Mouse (Mus musculus): ENCODE results near the gene Lap3. TPM values are rescaled to one million over a fixed set of nuclear protein-coding genes. Genes with fewer than 3 reads are reported as not detected.
A peak's percentile ranks its signal among the peaks of the same experiment; 100 is the strongest.

Lap3 gene
- polyA plus RNA-seq, 1 experiment from 2014 or later, result 35.4 TPM

DNA sequence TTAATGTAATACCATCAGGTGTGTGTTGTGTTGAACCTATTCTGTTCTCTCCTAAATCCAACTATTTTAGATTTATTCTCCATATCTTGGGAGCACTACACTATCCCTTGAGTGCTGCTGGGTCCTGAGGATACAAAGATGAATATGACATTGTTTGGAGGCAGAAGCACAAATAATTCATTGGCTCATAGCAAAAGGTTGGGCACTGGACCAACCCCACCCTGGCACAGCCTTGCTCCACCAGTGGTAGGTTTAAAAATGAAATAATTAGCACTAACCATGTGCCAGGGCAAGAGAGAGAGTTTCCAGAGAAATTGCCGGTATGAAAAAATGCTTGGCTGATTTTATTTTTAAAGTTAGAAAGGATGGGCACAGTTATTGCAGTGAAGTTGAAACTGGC lies 19.7 kb upstream of the Lap3 start:
- no peak overlapping the region for H3K9ac ChIP-seq (replicated peaks; ENCODE audit: low read depth, low read length)
- peaks cover 12% of the 10 kb centered on the region for H3K4me1 ChIP-seq (replicated peaks; ENCODE audit: control insufficient read depth, insufficient read depth, low read length)
- H3K27ac ChIP-seq (ENCODE audit: low read length), result no peak overlapping the region
- H3K9me3 ChIP-seq (ENCODE audit: control insufficient read depth, low read length), result no peaks in the 10 kb centered on the region
- H3K4me2 ChIP-seq (ENCODE audit: low read length), result no peak overlapping the region
- no peaks in the 10 kb centered on the region for H3K27me3 ChIP-seq (replicated peaks; ENCODE audit: control insufficient read depth, insufficient read depth, low read length)
- no peaks in the 10 kb centered on the region for H3K36me3 ChIP-seq (ENCODE audit: control insufficient read depth, insufficient read depth)
- H3K4me3 ChIP-seq (replicated peaks; ENCODE audit: low read length), result no peak overlapping the region
- 51% methylated on average over 1 of the region's 1 CpGs for WGBS
- ATAC-seq, result peak; percentile 32; the same call in 1 of the 2 replicates

DNA sequence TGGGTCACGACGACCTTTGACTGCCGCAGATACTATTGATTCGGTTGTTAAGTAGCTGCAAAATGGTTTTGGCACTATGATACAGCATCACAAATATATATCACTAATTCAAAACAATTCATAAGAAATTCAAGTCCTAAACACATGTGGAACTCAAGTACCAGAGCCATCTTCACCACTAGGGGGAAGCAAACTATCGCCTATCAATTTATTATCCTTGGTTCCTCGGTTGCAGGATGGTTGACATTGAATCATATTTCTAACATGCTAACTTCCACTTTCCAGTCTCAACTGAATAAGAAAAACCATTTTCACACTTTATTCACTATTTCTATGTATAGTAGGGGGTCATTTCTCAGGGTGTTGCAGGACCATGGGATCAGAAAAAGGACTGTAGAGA lies 19.0 kb upstream of the Lap3 start:
- H3K4me2 ChIP-seq (ENCODE audit: low read length), result no peak overlapping the region
- H3K4me3 ChIP-seq (replicated peaks; ENCODE audit: low read length), result no peak overlapping the region
- no peak overlapping the region for H3K9ac ChIP-seq (replicated peaks; ENCODE audit: low read depth, low read length)
- H3K9me3 ChIP-seq (ENCODE audit: control insufficient read depth, low read length), result no peaks in the 10 kb centered on the region
- peak; percentile 61 for ATAC-seq
- no peaks in the 10 kb centered on the region for H3K36me3 ChIP-seq (ENCODE audit: control insufficient read depth, insufficient read depth)
- no peak overlapping the region for H3K27ac ChIP-seq (ENCODE audit: low read length)
- WGBS, result 28% methylated on average over 6 of the region's 6 CpGs
- peaks cover 12% of the 10 kb centered on the region for H3K4me1 ChIP-seq (replicated peaks; ENCODE audit: control insufficient read depth, insufficient read depth, low read length)
- H3K27me3 ChIP-seq (replicated peaks; ENCODE audit: control insufficient read depth, insufficient read depth, low read length), result no peaks in the 10 kb centered on the region

DNA sequence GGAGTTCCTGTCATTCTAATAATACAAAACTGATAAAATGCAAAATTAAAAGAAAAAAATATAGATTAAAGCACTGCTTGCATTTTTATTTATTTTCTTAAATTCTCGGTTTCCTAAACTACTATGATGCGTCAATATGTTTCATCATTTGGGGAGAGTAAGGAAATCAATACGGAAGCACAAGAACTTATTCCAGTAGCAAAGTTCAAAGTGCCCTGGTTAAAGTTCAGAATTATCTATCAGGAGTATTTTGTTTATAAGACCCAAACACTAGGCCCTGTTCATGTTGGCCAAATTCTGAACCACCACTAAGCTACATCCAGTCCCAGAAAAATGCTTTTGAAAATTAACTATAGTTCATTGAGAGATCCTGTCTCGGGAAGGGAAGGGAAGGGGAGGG lies 18.4 kb upstream of the Lap3 start:
- Histone ChIP-seq H3K4me1 (replicated peaks; ENCODE audit: control insufficient read depth, insufficient read depth, low read length) (peaks cover 12% of the 10 kb centered on the region), H3K27ac (ENCODE audit: low read length) (no peak overlapping the region), H3K4me2 (ENCODE audit: low read length) (no peak overlapping the region), H3K9me3 (ENCODE audit: control insufficient read depth, low read length) (no peaks in the 10 kb centered on the region), H3K4me3 (replicated peaks; ENCODE audit: low read length) (no peak overlapping the region), H3K9ac (replicated peaks; ENCODE audit: low read depth, low read length) (no peak overlapping the region), H3K36me3 (ENCODE audit: control insufficient read depth, insufficient read depth) (no peaks in the 10 kb centered on the region), H3K27me3 (replicated peaks; ENCODE audit: control insufficient read depth, insufficient read depth, low read length) (no peaks in the 10 kb centered on the region)
- ATAC-seq, result no peak
- WGBS, result 64% methylated on average over 4 of the region's 4 CpGs

DNA sequence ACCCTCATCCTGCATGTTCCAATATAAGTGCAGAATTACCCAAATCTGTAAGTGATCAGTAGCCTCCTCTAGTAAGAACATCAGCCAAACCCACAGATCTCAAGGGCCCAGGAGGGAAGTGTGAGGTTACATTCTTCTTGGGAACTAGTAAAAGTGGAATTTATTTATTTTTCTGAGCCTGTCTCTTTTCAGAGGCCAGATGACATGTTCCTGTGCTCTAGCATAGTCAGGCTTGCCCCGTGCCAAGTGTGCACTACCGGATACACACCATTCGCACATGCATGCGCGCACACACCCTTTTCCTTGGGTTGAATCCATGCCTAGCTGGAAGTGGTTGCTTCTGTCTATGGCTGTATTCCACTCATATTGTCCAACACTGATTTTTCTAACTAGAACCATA lies 17.4 kb upstream of the Lap3 start:
- Histone ChIP-seq H3K4me2 (ENCODE audit: low read length) (no peak overlapping the region), H3K27me3 (replicated peaks; ENCODE audit: control insufficient read depth, insufficient read depth, low read length) (no peaks in the 10 kb centered on the region), H3K4me3 (replicated peaks; ENCODE audit: low read length) (no peak overlapping the region), H3K9ac (replicated peaks; ENCODE audit: low read depth, low read length) (no peak overlapping the region), H3K9me3 (ENCODE audit: control insufficient read depth, low read length) (no peaks in the 10 kb centered on the region), H3K27ac (ENCODE audit: low read length) (no peak overlapping the region), H3K36me3 (ENCODE audit: control insufficient read depth, insufficient read depth) (no peaks in the 10 kb centered on the region), H3K4me1 (replicated peaks; ENCODE audit: control insufficient read depth, insufficient read depth, low read length) (peaks cover 12% of the 10 kb centered on the region)
- no peak for ATAC-seq
- WGBS, result 73% methylated on average over 5 of the region's 5 CpGs

DNA sequence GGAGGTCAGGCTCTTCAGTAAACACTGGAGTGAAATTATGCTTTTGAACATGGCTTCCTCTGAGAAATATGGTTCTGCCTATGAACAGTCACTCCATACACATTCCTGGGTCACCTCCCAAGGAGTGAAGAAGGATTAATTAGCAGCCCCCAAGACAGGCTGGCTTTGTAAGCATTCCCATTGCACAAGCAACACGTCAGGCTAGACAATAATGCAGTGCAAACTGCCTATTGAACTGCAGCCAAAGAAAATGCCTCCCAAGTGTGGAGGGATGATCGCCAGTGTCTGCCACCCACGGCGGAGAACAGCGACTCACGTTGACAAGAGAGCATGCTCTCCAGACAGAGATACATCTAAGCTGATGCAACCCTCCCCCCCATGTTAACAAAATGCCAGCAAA lies 16.9 kb upstream of the Lap3 start:
- no peak overlapping the region for H3K4me3 ChIP-seq (replicated peaks; ENCODE audit: low read length)
- H3K9ac ChIP-seq (replicated peaks; ENCODE audit: low read depth, low read length), result no peak overlapping the region
- ATAC-seq, result peak; percentile 65
- 10% methylated on average over 6 of the region's 6 CpGs for WGBS
- no peaks in the 10 kb centered on the region for H3K36me3 ChIP-seq (ENCODE audit: control insufficient read depth, insufficient read depth)
- no peaks in the 10 kb centered on the region for H3K9me3 ChIP-seq (ENCODE audit: control insufficient read depth, low read length)
- H3K27me3 ChIP-seq (replicated peaks; ENCODE audit: control insufficient read depth, insufficient read depth, low read length), result no peaks in the 10 kb centered on the region
- H3K4me2 ChIP-seq (ENCODE audit: low read length), result 0 out of 2 replicates have a peak overlapping the region, but pooled peaks have one; percentile 14
- H3K27ac ChIP-seq (ENCODE audit: low read length), result no peak overlapping the region
- H3K4me1 ChIP-seq (replicated peaks; ENCODE audit: control insufficient read depth, insufficient read depth, low read length), result peaks cover 12% of the 10 kb centered on the region

DNA sequence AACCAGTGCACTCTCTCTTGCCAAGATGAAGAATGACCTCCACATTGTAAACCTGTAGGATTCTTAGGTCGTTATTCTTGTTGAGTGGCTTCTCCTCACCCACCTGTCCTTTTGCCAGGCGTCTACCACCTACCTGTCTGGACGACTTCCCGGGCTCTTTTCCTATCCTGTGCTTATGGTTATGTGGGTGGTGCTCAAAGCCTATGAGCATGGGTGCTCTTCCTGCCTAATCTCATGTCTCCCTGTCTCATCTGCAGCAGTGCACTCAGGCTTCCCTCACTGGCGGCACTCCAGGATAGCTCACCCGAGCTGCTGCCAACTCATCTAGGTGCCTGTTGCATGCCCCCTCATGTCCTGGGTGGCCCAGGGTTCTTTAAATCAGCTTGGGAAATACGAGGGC lies 15.6 kb upstream of the Lap3 start:
- no peaks in the 10 kb centered on the region for H3K9me3 ChIP-seq (ENCODE audit: control insufficient read depth, low read length)
- H3K4me2 ChIP-seq (ENCODE audit: low read length), result no peak overlapping the region
- no peak overlapping the region for H3K9ac ChIP-seq (replicated peaks; ENCODE audit: low read depth, low read length)
- peaks cover 12% of the 10 kb centered on the region for H3K4me1 ChIP-seq (replicated peaks; ENCODE audit: control insufficient read depth, insufficient read depth, low read length)
- no peak overlapping the region for H3K4me3 ChIP-seq (replicated peaks; ENCODE audit: low read length)
- H3K27me3 ChIP-seq (replicated peaks; ENCODE audit: control insufficient read depth, insufficient read depth, low read length), result no peaks in the 10 kb centered on the region
- no peaks in the 10 kb centered on the region for H3K36me3 ChIP-seq (ENCODE audit: control insufficient read depth, insufficient read depth)
- 77% methylated on average over 7 of the region's 7 CpGs for WGBS
- no peak for ATAC-seq
- H3K27ac ChIP-seq (ENCODE audit: low read length), result no peak overlapping the region

DNA sequence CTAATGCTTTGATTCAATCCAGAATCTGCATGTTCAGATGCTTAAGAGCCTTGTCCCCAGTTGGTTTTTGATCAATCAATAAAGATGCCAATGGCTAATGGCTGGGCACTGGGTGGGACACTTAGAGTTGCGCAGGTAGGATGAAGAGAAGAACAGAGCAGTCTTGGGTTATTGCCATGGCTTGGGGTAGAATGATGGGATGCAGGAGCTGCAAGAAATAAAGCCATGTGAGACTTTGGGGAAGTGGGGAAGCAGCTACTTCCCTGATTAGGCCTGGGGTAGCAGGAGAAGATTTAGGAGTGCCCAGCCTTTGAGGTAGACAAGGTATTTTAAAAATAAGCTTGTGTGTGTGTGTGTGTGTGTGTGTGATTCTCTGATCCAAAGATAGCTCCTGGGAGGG lies 13.1 kb upstream of the Lap3 start:
- no peaks in the 10 kb centered on the region for H3K27me3 ChIP-seq (replicated peaks; ENCODE audit: control insufficient read depth, insufficient read depth, low read length)
- H3K4me2 ChIP-seq (ENCODE audit: low read length), result no peak overlapping the region
- H3K4me3 ChIP-seq (replicated peaks; ENCODE audit: low read length), result no peak overlapping the region
- H3K9me3 ChIP-seq (ENCODE audit: control insufficient read depth, low read length), result no peaks in the 10 kb centered on the region
- WGBS, result 93% methylated on average over 1 of the region's 1 CpGs
- ATAC-seq, result no peak
- H3K27ac ChIP-seq (ENCODE audit: low read length), result no peak overlapping the region
- peaks cover 4% of the 10 kb centered on the region for H3K4me1 ChIP-seq (replicated peaks; ENCODE audit: control insufficient read depth, insufficient read depth, low read length)
- no peak overlapping the region for H3K9ac ChIP-seq (replicated peaks; ENCODE audit: low read depth, low read length)
- H3K36me3 ChIP-seq (ENCODE audit: control insufficient read depth, insufficient read depth), result no peaks in the 10 kb centered on the region

DNA sequence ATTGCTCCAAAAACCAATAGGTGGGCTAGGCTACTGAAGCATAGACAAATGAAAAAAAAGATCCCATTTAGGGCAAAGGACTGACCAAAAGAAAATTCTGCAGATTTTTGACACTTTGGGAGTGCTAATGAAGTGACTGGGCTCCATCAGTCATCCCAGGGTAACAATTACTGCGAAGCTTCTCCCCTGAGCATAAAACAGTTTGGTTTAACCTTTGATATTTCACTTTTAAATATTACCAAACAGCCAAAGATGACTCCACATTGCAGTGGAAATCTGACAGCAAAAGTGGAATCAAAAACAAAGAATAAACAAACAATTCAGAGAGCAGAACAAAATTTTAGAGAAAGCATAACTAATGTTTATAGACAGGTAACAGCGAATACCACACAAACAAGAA lies 12.0 kb upstream of the Lap3 start:
- no peak overlapping the region for H3K4me2 ChIP-seq (ENCODE audit: low read length)
- H3K9ac ChIP-seq (replicated peaks; ENCODE audit: low read depth, low read length), result no peak overlapping the region
- H3K27ac ChIP-seq (ENCODE audit: low read length), result no peak overlapping the region
- no peaks in the 10 kb centered on the region for H3K36me3 ChIP-seq (ENCODE audit: control insufficient read depth, insufficient read depth)
- peaks cover 3% of the 10 kb centered on the region for H3K4me1 ChIP-seq (replicated peaks; ENCODE audit: control insufficient read depth, insufficient read depth, low read length)
- H3K9me3 ChIP-seq (ENCODE audit: control insufficient read depth, low read length), result no peaks in the 10 kb centered on the region
- H3K27me3 ChIP-seq (replicated peaks; ENCODE audit: control insufficient read depth, insufficient read depth, low read length), result no peaks in the 10 kb centered on the region
- WGBS, result 94% methylated on average over 2 of the region's 2 CpGs
- H3K4me3 ChIP-seq (replicated peaks; ENCODE audit: low read length), result no peak overlapping the region
- ATAC-seq, result no peak

DNA sequence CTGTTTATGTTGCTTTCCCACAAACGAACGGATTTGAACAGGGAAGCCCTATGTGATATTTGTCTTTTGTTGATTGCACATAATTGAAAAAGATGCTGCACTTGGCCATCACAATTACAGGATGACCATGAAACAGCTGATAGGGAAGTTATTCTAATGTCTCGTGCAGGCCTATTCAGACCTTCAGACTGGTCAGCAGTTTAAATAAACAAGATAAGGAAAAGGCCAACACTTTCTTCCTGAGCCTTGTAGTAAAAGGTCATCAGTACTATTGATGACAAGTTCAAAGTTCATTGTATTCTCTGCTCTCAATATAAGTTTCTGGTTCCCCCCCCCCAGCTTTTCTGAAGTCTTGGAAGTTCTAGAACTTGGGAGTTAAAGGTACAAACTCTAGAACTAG lies 10.6 kb upstream of the Lap3 start:
- no peak for ATAC-seq
- 87% methylated on average over 3 of the region's 3 CpGs for WGBS
- no peak overlapping the region for H3K27ac ChIP-seq (ENCODE audit: low read length)
- H3K27me3 ChIP-seq (replicated peaks; ENCODE audit: control insufficient read depth, insufficient read depth, low read length), result no peaks in the 10 kb centered on the region
- no peak overlapping the region for H3K4me2 ChIP-seq (ENCODE audit: low read length)
- H3K4me1 ChIP-seq (replicated peaks; ENCODE audit: control insufficient read depth, insufficient read depth, low read length), result no peaks in the 10 kb centered on the region
- H3K9ac ChIP-seq (replicated peaks; ENCODE audit: low read depth, low read length), result no peak overlapping the region
- no peak overlapping the region for H3K4me3 ChIP-seq (replicated peaks; ENCODE audit: low read length)
- H3K36me3 ChIP-seq (ENCODE audit: control insufficient read depth, insufficient read depth), result no peaks in the 10 kb centered on the region
- H3K9me3 ChIP-seq (ENCODE audit: control insufficient read depth, low read length), result no peaks in the 10 kb centered on the region

DNA sequence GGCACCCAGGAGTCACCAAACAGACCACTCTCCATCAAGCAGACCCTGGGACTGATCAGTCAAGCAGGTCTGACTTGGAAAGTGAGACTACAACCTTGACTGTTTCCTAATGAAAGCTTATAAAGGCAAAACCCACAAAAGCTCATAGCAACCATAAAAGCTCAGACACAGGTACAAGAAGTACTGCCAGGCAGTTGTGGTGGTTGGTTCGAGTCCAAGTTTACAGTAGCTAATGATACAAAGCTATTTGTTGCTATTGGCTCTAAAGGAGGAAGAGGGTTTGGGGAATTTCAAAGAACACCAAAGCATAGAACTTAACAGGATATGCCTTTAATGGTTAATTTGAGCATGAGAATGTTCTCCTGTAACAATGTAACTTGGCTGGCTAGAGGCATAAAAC lies 9.5 kb upstream of the Lap3 start:
- Histone ChIP-seq H3K9me3 (ENCODE audit: control insufficient read depth, low read length) (no peaks in the 10 kb centered on the region), H3K27me3 (replicated peaks; ENCODE audit: control insufficient read depth, insufficient read depth, low read length) (no peaks in the 10 kb centered on the region), H3K36me3 (ENCODE audit: control insufficient read depth, insufficient read depth) (no peaks in the 10 kb centered on the region), H3K4me1 (replicated peaks; ENCODE audit: control insufficient read depth, insufficient read depth, low read length) (no peaks in the 10 kb centered on the region), H3K9ac (replicated peaks; ENCODE audit: low read depth, low read length) (no peak overlapping the region), H3K4me3 (replicated peaks; ENCODE audit: low read length) (no peak overlapping the region), H3K27ac (ENCODE audit: low read length) (no peak overlapping the region), H3K4me2 (ENCODE audit: low read length) (no peak overlapping the region)
- ATAC-seq, result no peak
- 86% methylated on average over 1 of the region's 1 CpGs for WGBS
